Mouse (Mus musculus) lung, embryonic 14.5 days (tissue): ENCODE results near the gene Mfsd14a. TPM values are rescaled to one million over a fixed set of nuclear protein-coding genes. Genes with fewer than 3 reads are reported as not detected.
A peak's percentile ranks its signal among the peaks of the same experiment; 100 is the strongest.

Experiments
- ATAC-seq: fragments of 200-750 bp; cut with Nextera tagmentation; 2 replicates; pipeline ENCODE4 v1.8.0; 2017; ENCODE audit warnings: mild to moderate bottlenecking, moderate TSS enrichment, moderate library complexity; ENCODE audit not compliant: insufficient read depth
- DNase-seq: peaks from one replicate; pipeline ENCODE4 v3.0.0-alpha.2; 2015
- H3K27ac ChIP-seq: fragments of 300-500 bp; sonication (generic); 2 replicates; pipeline ENCODE4 v1.5.1; 2014; ENCODE audit warnings: low read depth, mild to moderate bottlenecking, moderate library complexity
- H3K27me3 ChIP-seq: fragments of 300-500 bp; sonication (generic); 2 replicates; pipeline ENCODE4 v1.6.1; 2014; ENCODE audit warnings: low read length, control low read depth; ENCODE audit not compliant: insufficient read depth
- H3K36me3 ChIP-seq: fragments of 300-500 bp; sonication (generic); 2 replicates; pipeline ENCODE4 v1.6.1; 2014; ENCODE audit warnings: control low read depth; ENCODE audit not compliant: insufficient read depth
- H3K4me1 ChIP-seq: fragments of 300-500 bp; sonication (generic); 2 replicates; pipeline ENCODE4 v1.6.1; 2014; ENCODE audit warnings: antibody characterized with exemption, control low read depth; ENCODE audit not compliant: insufficient read depth
- H3K4me2 ChIP-seq: fragments of 300-500 bp; sonication (generic); 2 replicates; pipeline ENCODE4 v1.6.1; 2014; ENCODE audit warnings: mild to moderate bottlenecking
- H3K4me3 ChIP-seq: fragments of 300-500 bp; sonication (generic); 2 replicates; pipeline ENCODE4 v1.5.1; 2014; ENCODE audit warnings: low read depth, low read length
- H3K9ac ChIP-seq: fragments of 300-500 bp; sonication (generic); 2 replicates; pipeline ENCODE4 v1.6.1; 2014
- H3K9me3 ChIP-seq: fragments of 300-500 bp; sonication (generic); 2 replicates; pipeline ENCODE4 v1.6.1; 2016; ENCODE audit warnings: low read depth, low read length, control low read depth
- CTCF ChIP-seq: IDR thresholded peaks from 2 replicates; pipeline ENCODE4 v1.5.1; 2016; ENCODE audit warnings: antibody characterized with exemption, low read depth
- WGBS: fragments of 180-500 bp; shearing (Covaris S2); extraction: QIAGEN DNeasy Blood & Tissue Kit; methylation state at CpG from one replicate; pipeline ENCODE4 v1.1.7; 2014; 5-methylcytosine and 5-hydroxymethylcytosine counted together
- polyA plus RNA-seq: library from polyadenylated mRNA; unstranded; fragments of >200 nt; fragmentation: Nextera tagmentation; extraction: Ambion mirVana; gene quantifications from 2 replicates; pipeline ENCODE4 v1.2.1, GENCODE M21; 2014

The Mfsd14a gene
- polyA plus RNA-seq = 89.8 and 94.6 TPM in 2 replicates

- Histone ChIP-seq H3K9ac (peak within 1 kb of the TSS; percentile 94), H3K36me3 (no peaks in the 10 kb centered on the region), H3K27ac (peak within 1 kb of the TSS; percentile 96), H3K4me3 (peak within 1 kb of the TSS; percentile 96), H3K4me2 (peak within 1 kb of the TSS; percentile 79), H3K9me3 (no peaks in the 10 kb centered on the region), H3K4me1 (no peaks in the 10 kb centered on the region), H3K27me3 (no peaks in the 10 kb centered on the region)
- ATAC-seq = peak; percentile 99
- DNase-seq = peak; percentile 98
- TF ChIP-seq CTCF = no peak
- WGBS = 0% methylated on average over 39 of the region's 39 CpGs
Observed at GRCm38 (mm10) chr3:116662463-116662863, at the start of gene Mfsd14a. Mfsd14a (minus strand) TSS chr3:116662677.

- Histone ChIP-seq H3K4me1 (peaks cover 3% of the 10 kb centered on the region; the same call in 1 of the 2 replicates), H3K27me3 (no peaks in the 10 kb centered on the region)
- no peak for TF ChIP-seq CTCF
Observed at GRCm38 (mm10) chr3:116711624-116712435, 49.4 kb upstream of the Mfsd14a start.

GRCm38 (mm10) chr3:116710941-116711340 lies 48.5 kb upstream of the Mfsd14a start:
- H3K27me3 ChIP-seq = no peaks in the 10 kb centered on the region
- H3K9ac ChIP-seq = peak overlapping the region; percentile 97; the same call in 1 of the 2 replicates
- ATAC-seq = no peak
- no peak for DNase-seq
- no peak for TF ChIP-seq CTCF
- 44% methylated on average over 9 of the region's 9 CpGs for WGBS
- no peaks in the 10 kb centered on the region for H3K36me3 ChIP-seq
- H3K4me3 ChIP-seq = peak overlapping the region; percentile 92
- peak overlapping the region; percentile 82 for H3K4me2 ChIP-seq
- no peaks in the 10 kb centered on the region for H3K9me3 ChIP-seq
- H3K27ac ChIP-seq = no peak overlapping the region
- peaks cover 3% of the 10 kb centered on the region; the same call in 1 of the 2 replicates for H3K4me1 ChIP-seq

More at GRCm38 (mm10) chr3:116711624-116712435, 49.4 kb upstream of the Mfsd14a start:
- Histone ChIP-seq H3K4me3 (peak overlapping the region; percentile 92), H3K4me2 (peak overlapping the region; percentile 82), H3K9ac (peak overlapping the region; percentile 97), H3K36me3 (no peaks in the 10 kb centered on the region), H3K27ac (peak overlapping the region; percentile 80; the same call in 1 of the 2 replicates), H3K9me3 (no peaks in the 10 kb centered on the region)
- DNase-seq (peak; percentile 84), ATAC-seq (peak; percentile 94)
- WGBS = under 1% methylated on average over 85 of the region's 85 CpGs

GRCm38 (mm10) chr3:116705637-116706204 lies 43.2 kb upstream of the Mfsd14a start:
- H3K9me3 ChIP-seq = no peaks in the 10 kb centered on the region
- no peak for TF ChIP-seq CTCF
- no peak overlapping the region for H3K4me3 ChIP-seq
- no peaks in the 10 kb centered on the region for H3K36me3 ChIP-seq
- no peak overlapping the region for H3K27ac ChIP-seq
- H3K4me2 ChIP-seq = no peak overlapping the region
- WGBS = 97% methylated on average over 1 of the region's 1 CpGs
- no peaks in the 10 kb centered on the region for H3K4me1 ChIP-seq
- ATAC-seq (no peak), DNase-seq (no peak)
- no peak overlapping the region for H3K9ac ChIP-seq
- no peaks in the 10 kb centered on the region for H3K27me3 ChIP-seq

- no peak overlapping the region for H3K27ac ChIP-seq
- 93% methylated on average over 5 of the region's 5 CpGs for WGBS
Observed at GRCm38 (mm10) chr3:116703835-116704234, 41.4 kb upstream of the Mfsd14a start.

GRCm38 (mm10) chr3:116702647-116703272 lies 40.3 kb upstream of the Mfsd14a start:
- Histone ChIP-seq H3K9ac (no peak overlapping the region), H3K27ac (no peak overlapping the region), H3K4me1 (no peaks in the 10 kb centered on the region), H3K4me2 (no peak overlapping the region), H3K36me3 (no peaks in the 10 kb centered on the region), H3K27me3 (no peaks in the 10 kb centered on the region), H3K4me3 (no peak overlapping the region), H3K9me3 (no peaks in the 10 kb centered on the region)
- 84% methylated on average over 1 of the region's 1 CpGs for WGBS
- no peak for TF ChIP-seq CTCF
- DNase-seq = no peak
- ATAC-seq = no peak

More at GRCm38 (mm10) chr3:116703835-116704234, 41.4 kb upstream of the Mfsd14a start:
- no peaks in the 10 kb centered on the region for H3K4me1 ChIP-seq
- no peak for TF ChIP-seq CTCF
- H3K4me3 ChIP-seq = no peak overlapping the region
- no peaks in the 10 kb centered on the region for H3K9me3 ChIP-seq
- H3K4me2 ChIP-seq = no peak overlapping the region
- no peaks in the 10 kb centered on the region for H3K36me3 ChIP-seq
- DNase-seq (no peak), ATAC-seq (no peak)
- H3K27me3 ChIP-seq = no peaks in the 10 kb centered on the region
- no peak overlapping the region for H3K9ac ChIP-seq

- H3K9me3 ChIP-seq = no peaks in the 10 kb centered on the region
- DNase-seq = no peak
- H3K4me1 ChIP-seq = no peaks in the 10 kb centered on the region
- no peak for ATAC-seq
- no peak overlapping the region for H3K4me3 ChIP-seq
- H3K4me2 ChIP-seq = no peak overlapping the region
- no peaks in the 10 kb centered on the region for H3K27me3 ChIP-seq
- no peak overlapping the region for H3K27ac ChIP-seq
- H3K9ac ChIP-seq = no peak overlapping the region
- no peak for TF ChIP-seq CTCF
- 92% methylated on average over 4 of the region's 4 CpGs for WGBS
- no peaks in the 10 kb centered on the region for H3K36me3 ChIP-seq
Observed at GRCm38 (mm10) chr3:116701601-116702000, 39.1 kb upstream of the Mfsd14a start.
